Mouse (Mus musculus) left cerebral cortex, adult 9 months (tissue): ENCODE results near the gene Kif2a.
"Not testable (repeated sequence)": the region's sequence is repeated elsewhere in the genome, so short reads cannot be mapped to it uniquely, and the experiment has no call there.

Source experiments
- DNase-seq, 2 experiments: peaks; one replicate each; pipeline ENCODE4 v3.0.0; 2022; ENCODE audit warnings: low spot score in 2 of 2

Kif2a gene

GRCm38 (mm10) chr13:107022266-107023171, 593 bp upstream of the Kif2a start:
- peak; percentile 20 to 45 for DNase-seq

- no peak for DNase-seq
Measured at GRCm38 (mm10) chr13:107019443-107019842, 2.5 kb downstream of the Kif2a start.

GRCm38 (mm10) chr13:107013926-107014325, 8.0 kb downstream of the Kif2a start:
- DNase-seq: no peak

GRCm38 (mm10) chr13:107011618-107012017, 10.3 kb downstream of the Kif2a start:
- DNase-seq: no peak

GRCm38 (mm10) chr13:107008174-107008573, 13.8 kb downstream of the Kif2a start:
- no peak for DNase-seq

GRCm38 (mm10) chr13:107003211-107003610, 18.7 kb downstream of the Kif2a start:
- no peak for DNase-seq

- no peak for DNase-seq
Measured at GRCm38 (mm10) chr13:106998671-106999070, 23.3 kb downstream of the Kif2a start.

- no peak for DNase-seq
Measured at GRCm38 (mm10) chr13:106998026-106998425, 23.9 kb downstream of the Kif2a start.

- not testable (repeated sequence) for DNase-seq
Measured at GRCm38 (mm10) chr13:106997557-106997956, 24.4 kb downstream of the Kif2a start.

GRCm38 (mm10) chr13:106996891-106997290, 25.0 kb downstream of the Kif2a start:
- DNase-seq: no peak

- no peak for DNase-seq
Measured at GRCm38 (mm10) chr13:106961496-106961895, 60.4 kb downstream of the Kif2a start.

- no peak for DNase-seq
Measured at GRCm38 (mm10) chr13:106960557-106960956, 61.4 kb downstream of the Kif2a start.

GRCm38 (mm10) chr13:106958286-106958685, 63.6 kb downstream of the Kif2a start:
- DNase-seq: no peak

- no peak for DNase-seq
Measured at GRCm38 (mm10) chr13:106957554-106957953, 64.4 kb downstream of the Kif2a start.

- no peak for DNase-seq
Measured at GRCm38 (mm10) chr13:106954880-106955279, 67.0 kb downstream of the Kif2a start.

- no peak for DNase-seq
Measured at GRCm38 (mm10) chr13:106947583-106947982, 74.3 kb downstream of the Kif2a start.

- DNase-seq: peak; percentile 86 to 94
Measured at GRCm38 (mm10) chr13:106946594-106947540, 75.1 kb downstream of the Kif2a start, which contains the start of gene Dimt1. Gene Dimt1 (plus strand): TSS chr13:106947127.

GRCm38 (mm10) chr13:106945518-106945917, 76.4 kb downstream of the Kif2a start:
- DNase-seq: no peak

- DNase-seq: no peak
Measured at GRCm38 (mm10) chr13:106942721-106943120, 79.2 kb downstream of the Kif2a start.

- no peak for DNase-seq
Measured at GRCm38 (mm10) chr13:106941211-106941976, 80.5 kb downstream of the Kif2a start.

GRCm38 (mm10) chr13:106937138-106937472, 84.8 kb downstream of the Kif2a start:
- no peak for DNase-seq
